Mouse (Mus musculus) liver, embryonic 12.5 days (tissue): ENCODE results near the gene Ptprn2. TPM values are rescaled to one million over a fixed set of nuclear protein-coding genes. Genes with fewer than 3 reads are reported as not detected.

Source experiments
- ATAC-seq: fragments of 200-750 bp; cut with Nextera tagmentation; 2 replicates; pipeline ENCODE4 v1.8.0; 2017; ENCODE audit warnings: moderate number of reproducible peaks, mild to moderate bottlenecking, moderate library complexity
- H3K27ac ChIP-seq: fragments of 300-500 bp; sonication (generic); 2 replicates; pipeline ENCODE4 v1.5.1; 2016; ENCODE audit warnings: mild to moderate bottlenecking
- H3K27me3 ChIP-seq: fragments of 300-500 bp; sonication (generic); replicated peaks from 2 replicates; pipeline ENCODE4 v1.6.1; 2016; ENCODE audit warnings: mild to moderate bottlenecking, moderate library complexity
- H3K36me3 ChIP-seq: fragments of 300-500 bp; sonication (generic); 2 replicates; pipeline ENCODE4 v1.6.1; 2016; ENCODE audit warnings: mild to moderate bottlenecking, moderate library complexity
- H3K4me1 ChIP-seq: fragments of 300-500 bp; sonication (generic); 2 replicates; pipeline ENCODE4 v1.6.1; 2016
- H3K4me2 ChIP-seq: fragments of 300-500 bp; sonication (generic); 2 replicates; pipeline ENCODE4 v1.6.1; 2016; ENCODE audit warnings: mild to moderate bottlenecking, moderate library complexity
- H3K4me3 ChIP-seq: fragments of 300-500 bp; sonication (generic); 2 replicates; pipeline ENCODE4 v1.5.1; 2016; ENCODE audit warnings: mild to moderate bottlenecking, moderate library complexity
- H3K9ac ChIP-seq: fragments of 300-500 bp; sonication (generic); 2 replicates; pipeline ENCODE4 v1.6.1; 2016; ENCODE audit warnings: mild to moderate bottlenecking, moderate library complexity
- H3K9me3 ChIP-seq: fragments of 300-500 bp; sonication (generic); replicated peaks from 2 replicates; pipeline ENCODE4 v1.6.1; 2016; ENCODE audit warnings: mild to moderate bottlenecking, moderate library complexity
- WGBS: fragments of 180-500 bp; shearing (Covaris S2); methylation state at CpG from one replicate; pipeline ENCODE4 v1.1.7; 2016; ENCODE audit not compliant: insufficient replicate concordance; 5-methylcytosine and 5-hydroxymethylcytosine counted together
- polyA plus RNA-seq: library from polyadenylated mRNA; unstranded; fragments of >200 nt; fragmentation: Nextera tagmentation; extraction: Ambion mirVana; gene quantifications from 2 replicates; pipeline ENCODE4 v1.2.1, GENCODE M21; 2016

Ptprn2 gene
- polyA plus RNA-seq, 1 experiment from 2014 or later = not detected

GRCm38 (mm10) chr12:116772081-116772566 lies 286.6 kb downstream of the Ptprn2 start:
- Histone ChIP-seq H3K9ac (no peak overlapping the region), H3K27ac (no peak overlapping the region)
- ATAC-seq = peak; percentile 74

GRCm38 (mm10) chr12:116773344-116773743 lies 287.8 kb downstream of the Ptprn2 start:
- no peak overlapping the region for H3K4me3 ChIP-seq
- no peaks in the 10 kb centered on the region for H3K27me3 ChIP-seq
- H3K9me3 ChIP-seq = no peaks in the 10 kb centered on the region
- H3K27ac ChIP-seq = no peak overlapping the region
- no peak overlapping the region for H3K9ac ChIP-seq
- H3K4me1 ChIP-seq = no peaks in the 10 kb centered on the region
- 65% methylated on average over 3 of the region's 3 CpGs for WGBS
- no peak for ATAC-seq
- H3K36me3 ChIP-seq = no peaks in the 10 kb centered on the region
- H3K4me2 ChIP-seq = no peak overlapping the region

More at GRCm38 (mm10) chr12:116772081-116772566, 286.6 kb downstream of the Ptprn2 start:
- Histone ChIP-seq H3K4me3 (no peak overlapping the region), H3K4me2 (no peak overlapping the region), H3K36me3 (no peaks in the 10 kb centered on the region), H3K9me3 (no peaks in the 10 kb centered on the region), H3K4me1 (no peaks in the 10 kb centered on the region), H3K27me3 (no peaks in the 10 kb centered on the region)
- WGBS = 49% methylated on average over 7 of the region's 7 CpGs

GRCm38 (mm10) chr12:116776447-116776846 lies 290.9 kb downstream of the Ptprn2 start:
- H3K4me2 ChIP-seq = no peak overlapping the region
- ATAC-seq = no peak
- WGBS = 67% methylated on average over 8 of the region's 8 CpGs
- H3K27ac ChIP-seq = no peak overlapping the region
- H3K4me3 ChIP-seq = no peak overlapping the region
- no peaks in the 10 kb centered on the region for H3K36me3 ChIP-seq
- no peak overlapping the region for H3K9ac ChIP-seq
- H3K27me3 ChIP-seq = no peaks in the 10 kb centered on the region
- H3K9me3 ChIP-seq = no peaks in the 10 kb centered on the region
- H3K4me1 ChIP-seq = no peaks in the 10 kb centered on the region

- no peak overlapping the region for H3K27ac ChIP-seq
- no peaks in the 10 kb centered on the region for H3K4me1 ChIP-seq
- no peak overlapping the region for H3K9ac ChIP-seq
- WGBS = 56% methylated on average over 4 of the region's 4 CpGs
- no peaks in the 10 kb centered on the region for H3K36me3 ChIP-seq
- no peak overlapping the region for H3K4me3 ChIP-seq
- no peak overlapping the region for H3K4me2 ChIP-seq
- H3K27me3 ChIP-seq = no peaks in the 10 kb centered on the region
- no peaks in the 10 kb centered on the region for H3K9me3 ChIP-seq
- no peak for ATAC-seq
Measured at GRCm38 (mm10) chr12:116778095-116779090, 292.9 kb downstream of the Ptprn2 start.

- 66% methylated on average over 1 of the region's 1 CpGs for WGBS
- ATAC-seq = no peak
- Histone ChIP-seq H3K4me3 (no peak overlapping the region), H3K27me3 (no peaks in the 10 kb centered on the region), H3K9ac (no peak overlapping the region), H3K9me3 (no peaks in the 10 kb centered on the region), H3K4me2 (no peak overlapping the region), H3K36me3 (no peaks in the 10 kb centered on the region), H3K4me1 (no peaks in the 10 kb centered on the region), H3K27ac (no peak overlapping the region)
Measured at GRCm38 (mm10) chr12:116780419-116780818, 294.9 kb downstream of the Ptprn2 start.

GRCm38 (mm10) chr12:116785731-116786130 lies 300.2 kb downstream of the Ptprn2 start:
- no peaks in the 10 kb centered on the region for H3K36me3 ChIP-seq
- H3K4me3 ChIP-seq = no peak overlapping the region
- ATAC-seq = no peak
- H3K9ac ChIP-seq = no peak overlapping the region
- no peak overlapping the region for H3K27ac ChIP-seq
- no peak overlapping the region for H3K4me2 ChIP-seq
- H3K27me3 ChIP-seq = no peaks in the 10 kb centered on the region
- H3K4me1 ChIP-seq = no peaks in the 10 kb centered on the region
- 67% methylated on average over 3 of the region's 3 CpGs for WGBS
- H3K9me3 ChIP-seq = no peaks in the 10 kb centered on the region

GRCm38 (mm10) chr12:116788346-116788745 lies 302.8 kb downstream of the Ptprn2 start:
- no peak overlapping the region for H3K4me3 ChIP-seq
- ATAC-seq = no peak
- 55% methylated on average over 3 of the region's 3 CpGs for WGBS
- H3K4me1 ChIP-seq = no peaks in the 10 kb centered on the region
- no peaks in the 10 kb centered on the region for H3K36me3 ChIP-seq
- no peak overlapping the region for H3K4me2 ChIP-seq
- H3K27me3 ChIP-seq = no peaks in the 10 kb centered on the region
- H3K9ac ChIP-seq = no peak overlapping the region
- no peaks in the 10 kb centered on the region for H3K9me3 ChIP-seq
- no peak overlapping the region for H3K27ac ChIP-seq

GRCm38 (mm10) chr12:116803331-116803730 lies 317.8 kb downstream of the Ptprn2 start:
- H3K9me3 ChIP-seq = 0 out of 2 replicates have a peak, but pooled peaks cover 5% of the 10 kb centered on the region
- no peaks in the 10 kb centered on the region for H3K4me1 ChIP-seq
- no peak overlapping the region for H3K9ac ChIP-seq
- H3K27ac ChIP-seq = no peak overlapping the region
- no peaks in the 10 kb centered on the region for H3K27me3 ChIP-seq
- ATAC-seq = no peak
- H3K4me3 ChIP-seq = no peak overlapping the region
- H3K4me2 ChIP-seq = no peak overlapping the region
- WGBS = 63% methylated on average over 5 of the region's 5 CpGs
- H3K36me3 ChIP-seq = no peaks in the 10 kb centered on the region

GRCm38 (mm10) chr12:116804712-116805111 lies 319.2 kb downstream of the Ptprn2 start:
- ATAC-seq = no peak
- H3K27me3 ChIP-seq = no peaks in the 10 kb centered on the region
- no peaks in the 10 kb centered on the region for H3K36me3 ChIP-seq
- no peak overlapping the region for H3K9ac ChIP-seq
- H3K27ac ChIP-seq = no peak overlapping the region
- H3K4me1 ChIP-seq = no peaks in the 10 kb centered on the region
- H3K4me3 ChIP-seq = no peak overlapping the region
- H3K9me3 ChIP-seq = 0 out of 2 replicates have a peak, but pooled peaks cover 5% of the 10 kb centered on the region
- WGBS = 40% methylated on average over 2 of the region's 2 CpGs
- H3K4me2 ChIP-seq = no peak overlapping the region

GRCm38 (mm10) chr12:116805129-116805809 lies 319.7 kb downstream of the Ptprn2 start:
- WGBS = 45% methylated on average over 2 of the region's 2 CpGs
- no peak for ATAC-seq

GRCm38 (mm10) chr12:116806089-116806488 lies 320.6 kb downstream of the Ptprn2 start:
- 75% methylated on average over 2 of the region's 2 CpGs for whole genome bisulfite sequencing
- Histone ChIP-seq H3K27ac (no peak overlapping the region), H3K4me1 (no peaks in the 10 kb centered on the region), H3K4me2 (no peak overlapping the region), H3K9me3 (0 out of 2 replicates have a peak, but pooled peaks cover 5% of the 10 kb centered on the region), H3K36me3 (no peaks in the 10 kb centered on the region), H3K9ac (no peak overlapping the region), H3K4me3 (no peak overlapping the region), H3K27me3 (no peaks in the 10 kb centered on the region)
- no peak for ATAC-seq

More at GRCm38 (mm10) chr12:116805129-116805809, 319.7 kb downstream of the Ptprn2 start:
- H3K4me2 ChIP-seq = no peak overlapping the region
- no peak overlapping the region for H3K4me3 ChIP-seq
- no peaks in the 10 kb centered on the region for H3K4me1 ChIP-seq
- no peaks in the 10 kb centered on the region for H3K36me3 ChIP-seq
- H3K27me3 ChIP-seq = no peaks in the 10 kb centered on the region
- no peak overlapping the region for H3K9ac ChIP-seq
- H3K27ac ChIP-seq = no peak overlapping the region
- H3K9me3 ChIP-seq = 0 out of 2 replicates have a peak, but pooled peaks cover 5% of the 10 kb centered on the region

GRCm38 (mm10) chr12:116813012-116813411 lies 327.5 kb downstream of the Ptprn2 start:
- no peak overlapping the region for H3K27ac ChIP-seq

More at GRCm38 (mm10) chr12:116813012-116813411, 327.5 kb downstream of the Ptprn2 start:
- no peaks in the 10 kb centered on the region for H3K9me3 ChIP-seq
- no peaks in the 10 kb centered on the region for H3K36me3 ChIP-seq
- no peak for ATAC-seq
- H3K4me2 ChIP-seq = no peak overlapping the region
- no peaks in the 10 kb centered on the region for H3K27me3 ChIP-seq
- 69% methylated on average over 5 of the region's 5 CpGs for WGBS
- no peaks in the 10 kb centered on the region for H3K4me1 ChIP-seq
- H3K4me3 ChIP-seq = no peak overlapping the region
- H3K9ac ChIP-seq = no peak overlapping the region
